Mouse (Mus musculus) forebrain, embryonic 16.5 days (tissue): ENCODE results near the gene Ppard. TPM values are rescaled to one million over a fixed set of nuclear protein-coding genes. Genes with fewer than 3 reads are reported as not detected.
"Not testable (repeated sequence)": the region's sequence is repeated elsewhere in the genome, so short reads cannot be mapped to it uniquely, and the experiment has no call there.

ENCODE experiments used
- ATAC-seq: fragments of 200-750 bp; cut with Nextera tagmentation; 2 replicates; pipeline ENCODE4 v1.8.0; 2017; ENCODE audit warnings: mild to moderate bottlenecking, moderate library complexity
- H3K27ac ChIP-seq: fragments of 300-500 bp; sonication (generic); 2 replicates; pipeline ENCODE4 v1.5.1; 2014; ENCODE audit warnings: low read length, control low read depth
- H3K27me3 ChIP-seq: fragments of 300-500 bp; sonication (generic); replicated peaks from 2 replicates; pipeline ENCODE4 v1.6.1; 2014; ENCODE audit warnings: low read length; ENCODE audit not compliant: control insufficient read depth, insufficient read depth
- H3K36me3 ChIP-seq: fragments of 300-500 bp; sonication (generic); 2 replicates; pipeline ENCODE4 v1.6.1; 2014; ENCODE audit not compliant: control insufficient read depth, insufficient read depth
- H3K4me1 ChIP-seq: fragments of 300-500 bp; sonication (generic); replicated peaks from 2 replicates; pipeline ENCODE4 v1.6.1; 2014; ENCODE audit warnings: low read length; ENCODE audit not compliant: control insufficient read depth, insufficient read depth
- H3K4me2 ChIP-seq: fragments of 300-500 bp; sonication (generic); 2 replicates; pipeline ENCODE4 v1.6.1; 2014; ENCODE audit warnings: mild to moderate bottlenecking, low read length, control low read depth
- H3K4me3 ChIP-seq: fragments of 300-500 bp; sonication (generic); replicated peaks from 2 replicates; pipeline ENCODE4 v1.5.1; 2014; ENCODE audit warnings: mild to moderate bottlenecking, low read length, control low read depth
- H3K9ac ChIP-seq: fragments of 300-500 bp; sonication (generic); replicated peaks from 2 replicates; pipeline ENCODE4 v1.6.1; 2014; ENCODE audit warnings: low read depth, low read length, control low read depth
- H3K9me3 ChIP-seq: fragments of 300-500 bp; sonication (generic); 2 replicates; pipeline ENCODE4 v1.6.1; 2016; ENCODE audit warnings: low read length; ENCODE audit not compliant: control insufficient read depth
- WGBS: fragments of 180-500 bp; shearing (Covaris S2); extraction: QIAGEN DNeasy Blood & Tissue Kit; methylation state at CpG from one replicate; pipeline ENCODE4 v1.1.7; 2014; 5-methylcytosine and 5-hydroxymethylcytosine counted together
- polyA plus RNA-seq: library from polyadenylated mRNA; unstranded; fragments of >200 nt; fragmentation: Nextera tagmentation; extraction: Ambion mirVana; gene quantifications from 2 replicates; pipeline ENCODE4 v1.2.1, GENCODE M21; 2015

The Ppard gene
- polyA plus RNA-seq, 1 experiment from 2014 or later: 1.3 TPM

- WGBS: 96% methylated on average over 4 of the region's 4 CpGs
- H3K4me3 ChIP-seq: no peak overlapping the region
- H3K9me3 ChIP-seq: no peaks in the 10 kb centered on the region
- no peaks in the 10 kb centered on the region for H3K4me1 ChIP-seq
- H3K27ac ChIP-seq: no peak overlapping the region
- H3K27me3 ChIP-seq: no peaks in the 10 kb centered on the region
- 0 out of 2 replicates have a peak, but pooled peaks cover 2% of the 10 kb centered on the region for H3K36me3 ChIP-seq
- no peak overlapping the region for H3K9ac ChIP-seq
- H3K4me2 ChIP-seq: no peak overlapping the region
- no peak for ATAC-seq
Measured at GRCm38 (mm10) chr17:28321700-28322099, 89.2 kb downstream of the Ppard start.

GRCm38 (mm10) chr17:28323786-28324185 lies 91.3 kb downstream of the Ppard start:
- H3K4me3 ChIP-seq: no peak overlapping the region
- H3K9me3 ChIP-seq: no peaks in the 10 kb centered on the region
- no peak overlapping the region for H3K4me2 ChIP-seq
- H3K27ac ChIP-seq: no peak overlapping the region
- H3K9ac ChIP-seq: no peak overlapping the region
- ATAC-seq: no peak
- WGBS: 95% methylated on average over 8 of the region's 8 CpGs
- peaks cover 7% of the 10 kb centered on the region for H3K4me1 ChIP-seq
- no peaks in the 10 kb centered on the region for H3K36me3 ChIP-seq
- no peaks in the 10 kb centered on the region for H3K27me3 ChIP-seq

GRCm38 (mm10) chr17:28324416-28324815 lies 91.9 kb downstream of the Ppard start:
- not testable (repeated sequence) for H3K27ac ChIP-seq, H3K4me1 ChIP-seq, H3K27me3 ChIP-seq, H3K4me2 ChIP-seq, H3K4me3 ChIP-seq, H3K36me3 ChIP-seq, H3K9ac ChIP-seq, ATAC-seq, H3K9me3 ChIP-seq
- WGBS: 94% methylated on average over 7 of the region's 7 CpGs

- Histone ChIP-seq H3K9me3 (no peaks in the 10 kb centered on the region), H3K27me3 (no peaks in the 10 kb centered on the region), H3K4me2 (no peak overlapping the region), H3K27ac (no peak overlapping the region), H3K9ac (no peak overlapping the region), H3K4me3 (no peak overlapping the region), H3K4me1 (peaks cover 18% of the 10 kb centered on the region), H3K36me3 (no peaks in the 10 kb centered on the region; the same call in 1 of the 2 replicates)
- no peak for ATAC-seq
- WGBS: 93% methylated on average over 8 of the region's 8 CpGs
Measured at GRCm38 (mm10) chr17:28325751-28326150, 93.3 kb downstream of the Ppard start.

- no peak overlapping the region for H3K4me3 ChIP-seq
- 78% methylated on average over 3 of the region's 3 CpGs for WGBS
- H3K27me3 ChIP-seq: no peaks in the 10 kb centered on the region
- no peak overlapping the region for H3K9ac ChIP-seq
- peaks cover 18% of the 10 kb centered on the region for H3K4me1 ChIP-seq
- H3K4me2 ChIP-seq: no peak overlapping the region
- ATAC-seq: no peak
- H3K36me3 ChIP-seq: peaks cover 5% of the 10 kb centered on the region; the same call in 1 of the 2 replicates
- no peaks in the 10 kb centered on the region for H3K9me3 ChIP-seq
- no peak overlapping the region for H3K27ac ChIP-seq
Measured at GRCm38 (mm10) chr17:28326951-28327350, 94.5 kb downstream of the Ppard start.

- ATAC-seq: peak; percentile 51; the same call in 1 of the 2 replicates
- Histone ChIP-seq H3K4me3 (peak overlapping the region; percentile 84), H3K4me1 (peaks cover 18% of the 10 kb centered on the region), H3K27me3 (no peaks in the 10 kb centered on the region), H3K36me3 (peaks cover 5% of the 10 kb centered on the region; the same call in 1 of the 2 replicates), H3K4me2 (peak overlapping the region; percentile 92), H3K9me3 (no peaks in the 10 kb centered on the region), H3K27ac (peak overlapping the region; percentile 93), H3K9ac (peak overlapping the region; percentile 94)
- 6% methylated on average over 22 of the region's 22 CpGs for WGBS
Measured at GRCm38 (mm10) chr17:28327673-28328325, 95.3 kb downstream of the Ppard start.

GRCm38 (mm10) chr17:28328366-28328928 lies 95.9 kb downstream of the Ppard start, which contains the start of gene Rpl10a:
Rpl10a (plus strand) TSS chr17:28328471.
- peak within 1 kb of the TSS; percentile 92 for H3K4me2 ChIP-seq
- peak; percentile 94 for ATAC-seq
- under 1% methylated on average over 66 of the region's 67 CpGs for WGBS
- H3K4me3 ChIP-seq: peak within 1 kb of the TSS; percentile 84
- peak within 1 kb of the TSS; percentile 94 for H3K9ac ChIP-seq
- H3K36me3 ChIP-seq: peaks cover 5% of the 10 kb centered on the region; the same call in 1 of the 2 replicates
- peak within 1 kb of the TSS; percentile 93 for H3K27ac ChIP-seq
- H3K9me3 ChIP-seq: no peaks in the 10 kb centered on the region
- no peaks in the 10 kb centered on the region for H3K27me3 ChIP-seq
- H3K4me1 ChIP-seq: peaks cover 18% of the 10 kb centered on the region

GRCm38 (mm10) chr17:28328946-28329345 lies 96.4 kb downstream of the Ppard start:
- H3K27ac ChIP-seq: peak overlapping the region; percentile 93
- no peaks in the 10 kb centered on the region for H3K27me3 ChIP-seq
- peak; percentile 11 for ATAC-seq
- H3K4me2 ChIP-seq: peak overlapping the region; percentile 92
- WGBS: under 1% methylated on average over 25 of the region's 25 CpGs
- peaks cover 5% of the 10 kb centered on the region; the same call in 1 of the 2 replicates for H3K36me3 ChIP-seq
- H3K4me1 ChIP-seq: peaks cover 18% of the 10 kb centered on the region
- no peaks in the 10 kb centered on the region for H3K9me3 ChIP-seq
- peak overlapping the region; percentile 94 for H3K9ac ChIP-seq
- H3K4me3 ChIP-seq: peak overlapping the region; percentile 84

- Histone ChIP-seq H3K27ac (no peak overlapping the region; the same call in 1 of the 2 replicates), H3K9ac (peak overlapping the region; percentile 94), H3K27me3 (no peaks in the 10 kb centered on the region), H3K9me3 (no peaks in the 10 kb centered on the region), H3K36me3 (peaks cover 5% of the 10 kb centered on the region; the same call in 1 of the 2 replicates), H3K4me1 (peaks cover 18% of the 10 kb centered on the region), H3K4me3 (peak overlapping the region; percentile 84), H3K4me2 (peak overlapping the region; percentile 92)
- ATAC-seq: no peak
- WGBS: 2% methylated on average over 4 of the region's 4 CpGs
Measured at GRCm38 (mm10) chr17:28329503-28330231, 97.2 kb downstream of the Ppard start.
